Mouse (Mus musculus) hindlimb bud, embryonic 11.5 days (tissue): Measurements from ENCODE around the gene Ccdc85c.

Experiments
- DNase-seq: peaks from one replicate; pipeline ENCODE4 v3.0.0-alpha.2; 2012; ENCODE audit warnings: low read depth, low spot score; ENCODE audit errors: extremely low spot score

The Ccdc85c gene

DNA sequence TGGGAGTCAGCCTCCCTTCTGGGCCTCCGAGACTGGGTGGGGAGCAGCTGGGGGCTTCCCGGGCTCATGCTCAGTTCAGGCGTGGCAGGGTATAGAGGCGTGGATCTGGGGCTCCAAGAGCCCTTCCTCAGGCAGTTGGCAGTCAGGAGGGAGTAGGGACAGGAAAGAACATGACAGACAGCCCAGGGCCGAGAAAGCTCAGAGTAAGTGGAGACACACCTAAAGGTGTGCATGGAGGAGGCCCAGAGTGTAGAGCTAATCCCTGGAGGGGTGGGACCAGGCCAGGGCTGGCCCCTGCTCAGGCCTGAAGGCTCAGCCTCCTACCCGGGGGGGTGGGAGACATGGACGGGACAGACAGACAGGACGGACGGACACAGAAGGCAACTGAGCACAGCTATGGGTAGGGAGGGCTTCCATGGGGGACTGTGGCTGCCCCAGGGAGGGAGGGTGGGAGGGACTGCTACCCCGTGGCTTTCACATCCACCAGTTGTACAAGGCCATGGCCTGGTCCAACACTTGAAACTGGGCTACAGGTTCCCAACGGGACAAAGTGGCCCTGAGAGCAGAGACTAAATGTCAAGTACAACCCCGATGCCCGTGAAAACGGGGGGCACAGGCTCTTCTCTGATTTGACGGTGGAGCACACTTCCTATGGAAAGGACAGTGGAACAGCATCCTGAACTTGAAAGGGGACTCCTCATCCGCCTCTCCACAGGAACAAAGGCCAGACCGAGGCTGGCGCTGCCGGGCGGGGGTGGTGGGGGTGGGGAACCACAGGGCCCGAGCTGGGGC is 55.2 kb downstream of the Ccdc85c start:
- DNase-seq, result no peak

DNA sequence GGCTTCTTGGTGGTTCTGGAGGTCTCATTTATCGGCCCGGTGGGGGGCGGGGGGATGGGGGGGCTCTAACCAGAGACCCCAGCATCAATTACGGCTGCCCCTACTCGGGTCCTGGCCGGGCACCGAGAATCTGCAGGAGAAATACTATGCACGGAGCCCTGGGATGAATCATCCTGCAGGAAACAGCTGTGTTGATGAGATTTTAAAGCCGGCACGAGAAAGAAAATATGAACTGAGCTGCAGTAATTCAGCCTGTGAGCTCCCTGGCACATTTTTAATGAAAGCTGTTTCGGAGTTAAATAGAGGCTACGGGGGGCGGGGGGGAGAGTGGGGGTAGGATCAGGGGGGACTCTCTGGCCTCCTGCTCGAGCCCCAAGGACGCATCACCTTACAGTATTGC is 56.1 kb downstream of the Ccdc85c start:
- no peak for DNase-seq

DNA sequence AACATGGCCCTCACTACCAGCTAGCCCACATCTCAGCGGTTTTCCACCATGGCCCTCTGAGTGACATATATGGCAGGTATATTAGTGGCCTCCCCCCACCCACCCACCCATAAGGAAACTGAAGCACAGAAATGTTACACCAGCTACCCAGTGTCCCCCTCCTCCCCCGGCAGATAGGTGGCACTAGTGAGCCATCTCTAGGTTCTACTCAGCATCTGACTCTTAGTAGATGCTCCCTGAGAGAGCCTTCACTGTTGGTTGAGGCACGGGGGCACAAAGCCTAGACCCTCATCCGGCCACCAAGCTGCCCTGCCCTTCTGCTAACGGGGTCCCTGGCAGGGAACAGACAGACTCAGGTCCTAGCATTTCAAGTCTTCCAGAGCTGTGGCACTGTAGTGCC is 57.7 kb downstream of the Ccdc85c start:
- DNase-seq, result no peak

GRCm38 (mm10) chr12:108216611-108217370 is 58.4 kb downstream of the Ccdc85c start:
- DNase-seq, result no peak

- DNase-seq, result no peak
Observed at GRCm38 (mm10) chr12:108215090-108215489, 60.1 kb downstream of the Ccdc85c start.

DNA sequence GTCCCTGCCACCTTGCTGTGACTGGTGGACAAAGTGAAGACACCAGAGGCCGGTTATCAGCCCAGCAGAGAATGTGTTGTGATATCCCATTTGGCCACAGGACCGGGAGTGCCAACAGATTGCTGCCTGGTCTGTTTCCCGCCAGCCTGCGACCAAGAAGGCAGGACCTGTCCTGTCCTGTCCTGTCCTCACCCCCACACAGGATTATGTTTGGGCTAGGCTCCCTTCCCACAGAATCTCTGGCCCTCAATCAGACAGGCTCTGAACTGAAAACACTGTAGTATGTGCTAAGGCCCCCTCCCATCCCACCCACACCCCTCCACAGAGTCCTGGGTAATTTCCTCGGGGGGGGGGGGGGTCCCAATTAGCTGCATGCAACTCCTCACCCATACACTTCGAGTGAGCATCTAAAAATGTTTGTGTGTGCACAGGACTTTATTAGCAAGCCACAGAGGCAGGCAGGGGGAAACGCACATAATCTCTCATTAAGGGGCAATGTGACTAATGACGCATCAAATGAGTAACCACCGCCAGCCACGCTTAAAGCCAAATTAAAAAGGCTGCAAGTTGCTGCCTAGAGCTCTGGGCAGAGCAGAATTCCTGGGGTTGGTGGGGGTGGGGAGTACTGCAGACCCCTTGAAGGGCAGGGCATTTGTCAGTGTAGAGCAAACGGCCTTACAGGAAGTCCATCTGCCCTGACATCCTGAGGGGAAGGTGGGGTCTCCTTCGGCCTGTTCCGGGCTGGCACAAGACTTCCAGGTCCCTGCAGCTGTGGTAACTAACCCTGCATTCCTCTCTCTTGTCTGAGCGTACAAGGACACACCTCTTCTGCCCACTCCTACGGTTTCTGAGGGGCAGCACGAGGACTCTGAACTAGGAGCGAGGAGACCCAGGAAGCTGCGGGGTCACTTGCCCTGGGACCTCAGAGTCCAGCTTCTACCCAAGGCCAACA is 61.9 kb downstream of the Ccdc85c start:
- DNase-seq, result no peak

- DNase-seq, result no peak
Observed at GRCm38 (mm10) chr12:108212476-108212875, 62.7 kb downstream of the Ccdc85c start.

DNA sequence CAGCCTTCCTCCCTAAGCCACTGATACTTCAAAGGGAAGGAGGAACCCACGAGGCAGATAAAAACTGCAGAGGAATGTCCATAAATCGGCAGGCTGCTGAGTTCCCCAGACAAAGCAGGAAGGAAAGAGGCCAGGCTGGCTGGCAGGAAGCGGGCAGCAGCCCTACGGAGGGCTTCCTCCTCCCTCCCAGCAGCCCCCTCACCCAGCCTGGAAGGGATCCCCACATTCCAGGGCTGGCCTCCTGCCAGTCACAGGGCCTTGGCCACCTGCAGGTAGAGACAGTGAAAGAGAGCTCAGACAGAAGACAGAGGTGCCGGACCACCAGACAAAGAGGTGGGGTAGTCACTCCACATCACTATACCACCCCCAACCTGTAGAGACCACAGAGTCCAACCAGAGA is 63.2 kb downstream of the Ccdc85c start:
- no peak for DNase-seq

DNA sequence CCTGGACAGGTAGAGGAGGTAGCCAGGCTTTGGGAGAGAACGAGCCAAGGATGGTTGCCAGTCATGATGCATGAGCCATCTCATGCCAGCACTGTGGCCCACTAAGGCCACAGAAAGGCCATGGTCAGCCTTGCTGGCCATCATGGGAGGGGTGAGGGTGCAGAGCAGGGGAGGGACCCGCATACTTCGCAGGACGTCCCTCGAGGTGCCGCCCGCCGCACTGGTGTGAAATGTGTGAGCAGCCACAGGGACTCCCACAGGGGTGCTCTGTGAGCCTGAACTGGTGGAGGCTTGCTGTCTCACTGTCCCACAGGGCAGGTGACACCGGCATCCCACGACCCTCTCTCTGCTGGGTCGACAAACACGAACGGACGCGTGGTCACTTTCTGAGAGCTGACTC is 64.6 kb downstream of the Ccdc85c start:
- DNase-seq, result no peak

DNA sequence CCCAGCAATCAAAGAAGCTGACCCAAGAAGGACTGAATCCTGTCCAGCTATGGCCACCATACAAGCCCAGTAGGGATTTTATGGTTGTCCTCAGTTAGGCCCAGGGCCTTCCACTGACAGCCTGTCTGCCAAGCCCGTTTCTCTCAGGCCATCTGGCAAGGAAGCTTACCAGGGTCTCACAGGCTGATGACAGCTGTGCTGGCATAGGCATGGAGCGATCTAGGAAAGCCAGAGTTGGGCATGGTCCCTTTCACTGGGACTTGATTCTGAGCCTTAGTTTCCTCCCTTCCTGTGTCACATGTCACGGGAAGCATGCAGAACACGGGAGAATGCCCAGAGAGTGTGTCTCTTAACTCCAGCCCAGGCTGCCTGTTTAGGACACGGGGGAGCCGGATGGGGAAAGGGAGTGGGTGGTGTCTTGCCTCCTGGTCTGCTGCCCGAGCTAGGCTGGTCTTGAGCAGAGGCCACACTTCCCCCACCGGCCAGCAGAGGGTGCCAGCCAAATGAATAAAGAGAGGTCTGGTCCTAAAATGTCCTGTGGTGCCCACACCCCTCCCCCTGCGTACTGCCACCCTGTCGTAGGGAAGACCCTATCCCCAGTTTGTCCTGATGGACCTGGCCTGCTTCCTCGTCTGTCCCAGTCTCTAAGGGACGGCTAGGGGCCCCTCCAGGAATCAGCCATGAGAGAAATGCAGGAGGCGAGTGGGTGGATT is 66.3 kb downstream of the Ccdc85c start:
- no peak for DNase-seq

GRCm38 (mm10) chr12:108208216-108208615 is 67.0 kb downstream of the Ccdc85c start:
- DNase-seq, result no peak

DNA sequence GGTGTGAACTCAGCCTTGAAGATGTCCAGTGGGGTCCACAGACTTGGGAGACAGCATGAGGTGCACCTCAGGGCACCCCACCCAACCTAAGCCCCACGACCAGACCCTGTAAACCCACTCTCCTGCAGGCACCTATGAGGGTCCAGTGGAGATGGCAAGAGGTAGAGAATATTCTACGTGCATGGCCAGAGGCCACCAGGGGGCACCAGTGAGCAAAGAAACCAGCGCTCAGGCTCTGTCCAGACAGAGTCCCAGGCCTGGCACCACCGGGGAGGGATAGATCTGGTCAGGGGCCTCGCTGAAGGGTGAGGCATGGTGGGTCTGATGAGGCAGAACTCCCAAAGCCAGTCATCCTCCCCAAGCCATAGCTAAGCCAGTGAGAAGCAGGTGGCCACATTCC is 68.6 kb downstream of the Ccdc85c start:
- DNase-seq, result no peak

- no peak for DNase-seq
Observed at GRCm38 (mm10) chr12:108204978-108205377, 70.2 kb downstream of the Ccdc85c start.

DNA sequence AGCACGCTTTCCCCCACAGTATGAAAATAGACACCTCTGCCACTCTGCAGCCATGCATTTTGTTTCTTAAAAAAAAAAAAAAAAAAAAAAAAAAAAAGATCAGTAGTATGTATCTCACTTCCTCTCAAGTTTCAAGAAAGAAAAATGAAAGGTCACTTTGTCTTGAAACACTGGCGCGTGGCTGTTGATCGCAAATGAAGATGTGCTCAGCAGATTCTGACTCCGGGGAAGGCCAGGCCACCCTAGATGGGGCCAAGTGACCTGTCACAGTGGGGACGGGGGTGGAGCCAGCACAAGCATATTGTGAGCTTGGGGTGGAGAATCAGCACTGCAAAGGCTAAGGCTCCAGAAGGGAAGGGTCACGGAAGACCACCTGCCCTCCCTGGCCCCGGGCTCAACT is 71.3 kb downstream of the Ccdc85c start:
- no peak for DNase-seq

GRCm38 (mm10) chr12:108200094-108200493 is 75.1 kb downstream of the Ccdc85c start:
- no peak for DNase-seq

DNA sequence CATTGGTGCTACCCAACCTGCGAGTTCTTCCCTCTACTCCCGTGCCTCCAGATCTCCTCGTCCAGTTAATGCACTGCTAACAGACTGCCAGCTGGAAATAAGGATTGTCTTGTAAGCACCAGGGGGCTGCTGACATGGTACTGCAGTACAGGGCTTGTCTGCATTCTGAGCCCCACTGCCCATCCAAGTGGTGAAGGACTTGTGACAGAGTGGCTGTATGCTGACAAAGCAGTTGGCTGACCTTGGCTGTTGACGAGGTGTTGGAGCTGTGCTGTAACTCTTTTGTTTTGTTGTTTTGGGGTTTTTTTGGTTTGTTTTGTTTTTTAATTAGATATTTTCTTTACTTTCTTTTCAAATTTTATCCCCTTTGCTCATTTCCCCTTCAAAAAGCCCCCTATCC is 76.8 kb downstream of the Ccdc85c start:
- DNase-seq, result no peak

DNA sequence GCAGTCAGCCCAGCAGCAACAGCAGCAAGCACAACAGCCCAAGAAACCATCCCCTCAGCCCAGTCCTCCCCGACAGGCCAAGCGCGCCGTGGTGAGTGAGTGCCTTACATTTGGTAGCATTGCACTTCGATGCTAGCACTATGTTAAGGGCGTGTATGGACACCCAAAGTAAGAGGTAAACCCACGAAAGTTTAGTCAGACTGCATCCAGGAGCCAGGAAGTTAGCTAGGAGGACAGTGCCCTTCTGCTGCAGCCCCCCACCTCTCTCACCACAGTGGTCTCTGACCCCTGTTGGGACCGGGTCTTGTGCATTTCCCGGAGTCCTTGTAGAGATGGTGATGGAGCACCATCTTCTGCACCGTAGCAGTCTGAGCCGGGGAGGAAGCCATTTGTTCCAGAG is 79.5 kb downstream of the Ccdc85c start:
- DNase-seq, result no peak

DNA sequence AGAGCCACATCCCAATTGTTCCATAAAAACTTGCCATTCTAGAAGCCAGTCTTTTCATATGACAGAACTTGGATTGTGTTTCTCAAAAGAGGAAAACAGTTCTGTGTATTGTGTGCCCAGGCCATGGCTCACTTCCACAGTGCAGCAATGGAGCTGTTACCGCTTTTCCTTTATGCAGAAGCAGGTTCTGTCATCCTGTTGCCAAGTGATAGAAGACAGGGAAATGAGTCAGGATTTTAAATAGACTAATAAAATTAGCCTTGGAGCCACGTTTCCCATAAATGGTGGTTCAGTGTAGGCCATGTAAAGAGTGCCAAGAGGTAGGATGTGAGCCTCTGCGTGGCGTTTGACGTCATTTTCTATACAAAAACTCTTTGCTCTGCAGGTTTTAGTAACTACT is 81.3 kb downstream of the Ccdc85c start:
- no peak for DNase-seq

DNA sequence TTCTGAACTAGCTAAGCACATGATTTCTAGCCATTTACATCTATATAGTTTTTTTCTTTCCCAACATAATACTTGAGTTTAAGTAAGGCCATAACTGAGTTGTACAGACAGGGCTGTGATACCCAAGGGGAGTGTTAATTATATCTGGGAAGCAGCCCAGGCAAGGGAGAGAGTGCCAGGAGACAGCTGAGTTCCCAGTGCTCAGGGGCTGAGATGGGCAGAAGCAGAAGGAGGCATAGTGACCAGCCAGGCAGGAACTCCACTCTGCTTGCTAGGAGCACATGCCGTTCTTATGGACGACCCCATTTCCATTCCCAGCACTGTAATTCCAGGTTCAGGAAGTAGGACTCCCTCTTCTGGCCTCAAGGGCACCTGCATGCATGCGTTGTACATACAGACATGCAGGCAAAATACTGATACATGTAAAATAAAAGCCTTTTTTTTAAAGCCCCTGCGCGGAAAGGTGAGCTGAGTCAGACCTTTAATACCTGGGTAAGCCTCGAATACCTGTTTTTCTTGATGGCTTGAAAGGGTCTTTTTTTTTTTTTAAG is 87.6 kb downstream of the Ccdc85c start:
- DNase-seq, result no peak

- no peak for DNase-seq
Observed at GRCm38 (mm10) chr12:108181716-108182115, 93.5 kb downstream of the Ccdc85c start.
